Mouse (Mus musculus): ENCODE results near the gene Olfr517.

Gene Olfr517
- long read RNA-seq, experiment 1 = 0 reads
- long read RNA-seq, experiment 2 = 0 reads

- intact Hi-C loops (cut with DNase I) = no loop called here
Observed at GRCm38 (mm10) chr7:108872279-108872678, at the start of gene Olfr517. Olfr517 (minus strand) TSS chr7:108872379.

- intact Hi-C loops (cut with DNase I) = no loop called here
Observed at GRCm38 (mm10) chr7:108903969-108904368, 31.8 kb upstream of the Olfr517 start.

DNA sequence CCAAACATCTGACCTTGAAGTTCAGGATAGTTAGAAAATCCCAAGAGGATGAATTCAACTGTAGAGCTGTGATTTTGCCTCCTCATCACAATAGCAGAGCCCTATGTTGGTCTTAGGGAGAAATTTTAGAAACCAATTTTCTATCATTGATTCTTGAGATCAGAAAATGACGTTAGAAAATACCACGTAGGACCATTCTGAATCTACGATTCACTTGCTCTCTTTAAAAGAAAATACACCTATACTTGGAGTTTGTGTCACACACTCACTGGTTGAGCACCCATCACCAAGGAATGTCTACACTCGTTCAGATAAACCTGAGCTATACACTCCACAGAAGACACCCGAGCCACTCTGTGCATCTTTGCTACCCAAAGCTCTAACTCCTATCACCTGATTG lies 22.1 kb upstream of the Olfr517 start, which contains the start of gene Olfr519:
Olfr519 (minus strand) TSS at position 101 of the 400 bp plus-strand sequence.
- intact Hi-C loops (cut with DNase I) = no loop called here

- intact Hi-C loops (cut with DNase I) = no loop called here
Observed at GRCm38 (mm10) chr7:108884906-108885305, 12.7 kb upstream of the Olfr517 start, which contains the start of gene Olfr518. Olfr518 (minus strand) TSS chr7:108885006.

- intact Hi-C loops (cut with DNase I) = no loop called here
Observed at GRCm38 (mm10) chr7:108850429-108850828, 21.8 kb downstream of the Olfr517 start, which contains the start of gene Olfr516. Olfr516 (minus strand) TSS chr7:108850529.

GRCm38 (mm10) chr7:108825897-108826296 lies 46.3 kb downstream of the Olfr517 start, which contains the start of gene Olfr514:
Olfr514 (minus strand) TSS chr7:108825997.
- intact Hi-C loops (cut with DNase I) = no loop called here
